Mouse (Mus musculus) urinary bladder, postnatal 25 days (tissue): ENCODE results near the gene Eps8l2.
"Not testable (repeated sequence)": the region's sequence is repeated elsewhere in the genome, so short reads cannot be mapped to it uniquely, and the experiment has no call there.

Experiments
- DNase-seq: peaks from one replicate; pipeline ENCODE4 v3.0.0; 2022; ENCODE audit warnings: low spot score

The Eps8l2 gene

DNA sequence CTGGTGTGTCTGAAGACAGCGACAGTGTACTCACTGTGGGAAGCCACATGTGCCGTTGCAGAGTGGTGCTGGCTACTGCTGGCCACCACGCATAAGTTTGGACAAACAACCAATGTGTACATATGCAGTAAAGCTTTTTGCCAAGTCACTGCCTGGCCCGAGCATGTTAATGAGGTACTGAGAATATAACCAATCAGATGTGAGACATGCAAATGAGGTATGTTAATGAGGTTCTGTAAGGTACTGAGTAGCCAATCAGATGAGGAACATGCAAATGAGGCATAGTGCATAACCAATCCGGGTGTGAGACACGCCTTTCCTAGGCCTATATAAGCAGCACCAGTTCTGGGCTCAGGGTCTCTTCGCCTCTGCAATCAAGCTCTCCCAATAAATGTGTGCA lies 69.0 kb downstream of the Eps8l2 start:
- not testable (repeated sequence) for DNase-seq

GRCm38 (mm10) chr7:141408833-141409232 lies 70.2 kb downstream of the Eps8l2 start:
- DNase-seq, result peak; percentile 87

DNA sequence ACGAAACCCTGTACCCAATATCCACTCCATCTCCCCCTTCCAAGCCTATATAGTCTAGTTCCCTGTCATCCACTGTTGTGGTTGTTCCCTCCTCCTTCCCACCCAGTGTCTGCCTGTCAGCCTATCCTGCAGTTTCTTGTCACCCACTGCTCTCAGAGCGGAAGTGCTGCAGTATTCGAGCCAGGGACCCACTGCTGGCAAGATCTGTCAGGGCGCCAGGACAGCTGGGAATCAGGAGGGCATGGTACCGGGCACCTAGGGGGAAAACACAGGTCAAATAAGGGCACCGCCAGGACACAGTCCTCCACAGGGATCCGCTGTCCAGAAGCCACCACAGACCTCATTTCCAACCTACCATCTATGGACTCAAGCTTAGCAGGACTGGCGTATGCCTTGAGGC lies 72.0 kb downstream of the Eps8l2 start:
- DNase-seq, result no peak

DNA sequence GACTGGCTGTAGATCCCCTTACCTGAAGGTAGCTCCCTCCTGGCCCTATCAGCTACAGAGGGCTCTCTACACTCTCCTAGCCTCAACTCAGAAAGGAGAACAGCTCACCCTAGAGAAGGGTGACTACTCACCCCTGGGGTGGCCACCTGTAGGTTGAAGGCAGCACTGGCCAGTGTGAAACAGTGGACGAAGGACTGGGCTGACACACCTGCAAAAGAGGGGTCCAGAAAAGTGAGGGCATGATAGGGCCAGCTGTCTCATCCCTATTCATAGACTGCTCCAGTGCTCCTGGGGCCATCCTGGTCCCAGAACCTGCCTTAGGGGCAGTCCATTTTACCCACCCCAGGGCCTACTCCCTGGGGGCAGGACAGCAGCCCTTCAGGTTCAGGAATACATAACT lies 73.0 kb downstream of the Eps8l2 start:
- no peak for DNase-seq
